Mouse (Mus musculus) kidney, adult 2 months (tissue): ENCODE results near the gene Gm17455. TPM values are rescaled to one million over a fixed set of nuclear protein-coding genes. Genes with fewer than 3 reads are reported as not detected.

Source experiments
- DNase-seq: peaks from one replicate; pipeline ENCODE4 v3.0.0; 2021
- H3K27ac ChIP-seq: fragments of 200-500 bp; 2 replicates; pipeline ENCODE4 v1.5.1; 2012; ENCODE audit warnings: low read depth, low read length, control low read depth, inconsistent platforms; ENCODE audit not compliant: insufficient read depth
- H3K27me3 ChIP-seq: fragments of 200-500 bp; replicated peaks from 2 replicates; pipeline ENCODE4 v1.6.1; 2012; ENCODE audit warnings: mild to moderate bottlenecking, moderate library complexity, low read length, inconsistent platforms; ENCODE audit not compliant: control insufficient read depth, insufficient read depth
- H3K36me3 ChIP-seq: fragments of 200-500 bp; 2 replicates; pipeline ENCODE4 v1.6.1; 2012; ENCODE audit warnings: mild to moderate bottlenecking, moderate library complexity, low read length, inconsistent platforms; ENCODE audit not compliant: control insufficient read depth, insufficient read depth
- H3K4me1 ChIP-seq: fragments of 200-500 bp; 2 replicates; pipeline ENCODE4 v1.6.1; 2011; ENCODE audit warnings: low read length; ENCODE audit not compliant: control insufficient read depth, insufficient read depth
- H3K4me3 ChIP-seq: fragments of 200-500 bp; 2 replicates; pipeline ENCODE4 v1.5.1; 2011; ENCODE audit warnings: mild to moderate bottlenecking, low read depth, low read length, control low read depth; ENCODE audit not compliant: insufficient read depth
- CTCF ChIP-seq: fragments of 200-500 bp; conservative IDR thresholded peaks from 2 replicates; pipeline ENCODE4 v1.5.1; 2011; ENCODE audit warnings: low read depth, mild to moderate bottlenecking, control low read depth, low read length, moderate library complexity, mixed read lengths; ENCODE audit not compliant: insufficient read depth, insufficient read length
- POLR2A ChIP-seq: fragments of 200-500 bp; IDR thresholded peaks from one replicate; pipeline ENCODE4 v1.6.1; 2011; ENCODE audit warnings: low read depth, low read length, control low read depth
- WGBS: fragments of 180-500 bp; shearing (Covaris S2); methylation state at CpG from one replicate; pipeline ENCODE4 v1.1.7; 2018; 5-methylcytosine and 5-hydroxymethylcytosine counted together
- polyA plus RNA-seq: library from polyadenylated mRNA; depleted of rRNA; stranded (reverse); fragments of >200 nt; gene quantifications from 2 replicates; pipeline ENCODE4 v1.2.3, GENCODE M21; 2012

Gene Gm17455
- polyA plus RNA-seq, 1 experiment, result not detected

- H3K36me3 ChIP-seq, result no peaks in the 10 kb centered on the region
- WGBS, result 76% methylated on average over 11 of the region's 11 CpGs
- H3K27me3 ChIP-seq, result no peaks in the 10 kb centered on the region
- no peak for TF ChIP-seq POLR2A
- TF ChIP-seq CTCF, result no peak
- H3K27ac ChIP-seq, result no peak overlapping the region
- no peaks in the 10 kb centered on the region for H3K4me1 ChIP-seq
- DNase-seq, result no peak
- no peak overlapping the region for H3K4me3 ChIP-seq
Observed at GRCm38 (mm10) chr10:60400507-60401295, 1.2 kb downstream of the Gm17455 start.

- Histone ChIP-seq H3K27me3 (no peaks in the 10 kb centered on the region), H3K27ac (no peak overlapping the region), H3K4me1 (no peaks in the 10 kb centered on the region), H3K4me3 (no peak overlapping the region), H3K36me3 (no peaks in the 10 kb centered on the region)
- TF ChIP-seq CTCF (no peak), POLR2A (no peak)
- DNase-seq, result no peak
- 70% methylated on average over 7 of the region's 7 CpGs for WGBS
Observed at GRCm38 (mm10) chr10:60405460-60406177, 6.1 kb downstream of the Gm17455 start.

GRCm38 (mm10) chr10:60407831-60408230 is 8.3 kb downstream of the Gm17455 start:
- Histone ChIP-seq H3K4me1 (no peaks in the 10 kb centered on the region), H3K27ac (no peak overlapping the region), H3K27me3 (no peaks in the 10 kb centered on the region), H3K4me3 (no peak overlapping the region), H3K36me3 (no peaks in the 10 kb centered on the region)
- WGBS, result 3% methylated on average over 5 of the region's 5 CpGs
- TF ChIP-seq CTCF (peak; percentile 94), POLR2A (no peak)
- DNase-seq, result peak; percentile 58

DNA sequence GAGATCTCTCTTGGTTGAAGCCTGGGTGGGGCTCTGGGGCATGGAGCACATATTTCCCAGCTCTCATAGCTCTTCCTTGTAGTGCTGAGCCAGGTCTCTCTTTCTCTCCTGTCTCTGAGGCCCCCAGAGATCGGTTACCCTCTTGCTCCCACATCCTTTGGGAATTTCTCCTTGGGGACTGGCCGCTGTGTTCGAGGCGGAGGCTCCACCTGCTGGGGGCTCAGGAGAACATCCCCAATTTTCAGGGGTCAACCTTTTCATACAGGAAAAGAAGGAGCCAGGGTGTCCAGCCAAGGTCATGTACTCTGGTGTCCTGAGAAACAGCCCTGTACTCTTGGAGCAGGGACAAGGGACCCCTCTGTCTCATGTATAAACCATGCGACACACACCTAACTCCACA is 12.3 kb downstream of the Gm17455 start:
- Histone ChIP-seq H3K4me3 (no peak overlapping the region), H3K36me3 (no peaks in the 10 kb centered on the region), H3K27ac (no peak overlapping the region), H3K27me3 (no peaks in the 10 kb centered on the region), H3K4me1 (peaks cover 3% of the 10 kb centered on the region; the same call in 1 of the 2 replicates)
- no peak for DNase-seq
- TF ChIP-seq CTCF, result peak; percentile 40
- TF ChIP-seq POLR2A, result no peak
- 32% methylated on average over 5 of the region's 5 CpGs for whole genome bisulfite sequencing

DNA sequence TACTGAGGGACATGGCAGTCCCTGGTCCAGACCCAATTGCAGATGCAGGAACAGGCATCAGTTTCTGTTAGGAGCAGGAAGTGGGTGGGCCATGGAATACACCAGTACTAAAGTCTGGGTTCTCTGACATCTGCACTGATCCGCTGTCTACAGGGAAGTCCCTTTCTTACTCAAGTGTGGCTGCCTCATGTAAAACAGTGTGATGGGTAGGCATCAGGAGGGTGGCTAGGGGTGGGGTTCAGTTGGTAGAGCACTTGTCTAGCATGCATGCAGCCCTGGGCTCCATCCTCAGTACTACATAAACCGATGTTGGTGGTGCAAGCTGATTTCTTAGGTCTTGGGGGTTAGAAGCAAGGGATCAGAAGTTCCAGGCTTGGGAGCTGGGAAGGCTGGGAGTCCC is 14.2 kb downstream of the Gm17455 start:
- H3K27ac ChIP-seq, result no peak overlapping the region

GRCm38 (mm10) chr10:60417041-60417440 is 17.5 kb downstream of the Gm17455 start:
- Histone ChIP-seq H3K36me3 (no peaks in the 10 kb centered on the region), H3K4me3 (no peak overlapping the region), H3K27me3 (no peaks in the 10 kb centered on the region), H3K4me1 (peaks cover 7% of the 10 kb centered on the region; the same call in 1 of the 2 replicates), H3K27ac (no peak overlapping the region)
- TF ChIP-seq CTCF (no peak), POLR2A (no peak)
- peak; percentile 69 for DNase-seq
- WGBS, result 51% methylated on average over 2 of the region's 2 CpGs

More for the DNA sequence above, 14.2 kb downstream of the Gm17455 start:
- no peak for TF ChIP-seq CTCF
- TF ChIP-seq POLR2A, result no peak
- no peak overlapping the region for H3K4me3 ChIP-seq
- H3K27me3 ChIP-seq, result no peaks in the 10 kb centered on the region
- H3K36me3 ChIP-seq, result no peaks in the 10 kb centered on the region
- peaks cover 7% of the 10 kb centered on the region; the same call in 1 of the 2 replicates for H3K4me1 ChIP-seq
- no peak for DNase-seq
- whole genome bisulfite sequencing, result 76% methylated on average over 2 of the region's 2 CpGs

DNA sequence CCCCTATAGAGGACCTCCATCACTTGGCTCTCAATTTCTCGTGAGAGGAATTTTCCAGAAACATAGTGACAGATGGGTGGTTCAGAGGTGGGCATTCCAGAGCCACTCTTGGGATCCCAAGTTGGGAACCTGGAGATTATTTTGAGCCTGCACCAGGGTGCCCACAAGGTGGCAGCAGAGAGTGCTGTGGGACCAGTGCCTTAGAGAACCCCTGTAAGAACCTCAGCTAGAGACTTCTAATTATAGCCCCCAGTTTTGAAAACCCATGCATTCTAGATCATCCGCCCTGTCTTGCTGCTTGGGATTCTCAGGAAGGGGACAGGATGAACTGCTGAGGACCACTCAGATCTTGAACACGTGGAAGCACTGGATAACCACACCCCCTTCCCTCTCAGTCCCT is 18.6 kb downstream of the Gm17455 start:
- H3K4me1 ChIP-seq, result peaks cover 7% of the 10 kb centered on the region; the same call in 1 of the 2 replicates
- no peak overlapping the region for H3K4me3 ChIP-seq
- H3K27me3 ChIP-seq, result no peaks in the 10 kb centered on the region
- no peak overlapping the region for H3K27ac ChIP-seq
- no peaks in the 10 kb centered on the region for H3K36me3 ChIP-seq
- TF ChIP-seq POLR2A (no peak), CTCF (peak; percentile 71)
- peak; percentile 61 for DNase-seq
- 29% methylated on average over 3 of the region's 3 CpGs for WGBS

DNA sequence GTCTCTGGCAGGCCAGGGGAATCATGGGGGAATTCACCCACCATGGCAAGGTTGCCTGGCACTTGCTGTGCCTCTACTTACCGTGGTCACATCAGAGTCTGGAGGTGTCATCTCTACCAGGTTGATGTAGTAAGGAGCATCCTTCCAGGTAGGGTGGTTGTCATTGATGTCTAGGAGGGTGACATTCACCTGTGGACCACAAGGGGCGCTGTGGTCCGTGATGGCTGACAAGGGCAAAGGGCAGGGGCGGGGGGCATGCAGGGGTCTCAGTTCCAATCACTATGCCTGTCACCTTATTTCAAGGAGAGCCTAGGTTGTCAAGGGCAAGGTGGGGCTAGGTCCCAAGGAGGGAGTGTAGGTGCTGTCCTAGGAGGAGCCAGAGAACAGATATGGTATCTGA is 20.1 kb downstream of the Gm17455 start:
- peaks cover 7% of the 10 kb centered on the region; the same call in 1 of the 2 replicates for H3K4me1 ChIP-seq
- TF ChIP-seq CTCF (peak; percentile 53), POLR2A (no peak)
- no peak for DNase-seq
- H3K27me3 ChIP-seq, result no peaks in the 10 kb centered on the region
- no peak overlapping the region for H3K4me3 ChIP-seq
- WGBS, result 28% methylated on average over 4 of the region's 4 CpGs
- H3K27ac ChIP-seq, result no peak overlapping the region
- no peaks in the 10 kb centered on the region for H3K36me3 ChIP-seq
